ENCODE assay signal across 10 mouse cellular contexts in the genomic region with DNA sequence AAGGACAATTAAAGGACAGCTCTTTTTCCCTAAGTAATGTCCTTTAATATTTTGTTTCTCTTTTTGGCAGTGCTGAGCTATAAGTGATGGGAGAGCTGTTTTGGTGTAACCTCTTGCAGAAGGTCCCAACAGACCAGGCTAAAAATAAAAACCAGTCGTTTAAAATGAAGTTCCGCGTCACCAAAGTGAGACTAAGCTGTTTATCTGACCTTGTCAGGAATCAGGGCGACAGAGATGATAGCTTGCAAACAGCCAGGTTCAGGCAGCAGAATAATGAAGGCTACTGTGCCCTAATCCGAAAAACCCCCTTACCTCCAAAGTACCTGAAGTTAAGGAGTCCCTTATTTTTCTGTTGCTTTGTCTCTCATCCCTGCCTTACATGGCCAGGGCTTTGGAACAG. TPM values are rescaled to one million over a fixed set of nuclear protein-coding genes. Genes with fewer than 3 reads are reported as not detected.
DNase-seq lines count a peak whose midpoint lies in the region; ATAC-seq and TF ChIP-seq lines count a peak whose summit lies in the region.
"Had no signal": no experiment of that assay in that cellular context is flagged by ENCODE, and none has a peak within 500 bp of the region (broad histone marks: within the 10 kb centered on the region; RNA-seq: fewer than 3 reads in every experiment).

No protein-coding gene starts in this region.

- no peak for ATAC-seq in heart, embryonic 11.5 days (replicated peaks; ENCODE audit: insufficient number of reproducible peaks, low FRiP score, low TSS enrichment)
- 0 out of 2 replicates have a peak, but pooled peaks have one; percentile 12 for ATAC-seq in erythroblast, adult 5-6 weeks (replicated peaks; ENCODE audit: low FRiP score, poor library complexity, severe bottlenecking)
- ATAC-seq in liver, embryonic 13.5 days (ENCODE audit: low read depth) = peak; percentile 32

- DNase-seq in heart, adult 9 months (ENCODE audit: low spot score in 2 of 2) = no peak
- peak; percentile 41 for DNase-seq in liver, embryonic 13.5 days
- no peak for DNase-seq in cerebellum, postnatal 25 days
- no peak for DNase-seq in layer of hippocampus, postnatal 36 days
- DNase-seq in lung, postnatal 4 days = no peak
- DNase-seq: cerebellum, adult 11-12 months had no signal

- H3K27me3 ChIP-seq in heart, embryonic 11.5 days (ENCODE audit: control insufficient read depth, insufficient read depth, low read length) = no peaks in the 10 kb centered on the region
- H3K27me3 ChIP-seq in ES-Bruce4 (ENCODE audit: control insufficient read depth, insufficient read depth, low read length, poor library complexity, severe bottlenecking) = no peaks in the 10 kb centered on the region
- no peaks in the 10 kb centered on the region for H3K27me3 ChIP-seq in liver, embryonic 13.5 days

- no peak for TF ChIP-seq CTCF in ES-Bruce4 (IDR thresholded peaks at IDR 0.05; ENCODE audit: low read depth, low read length)

- no peaks in the 10 kb centered on the region for H3K9me3 ChIP-seq in heart, embryonic 11.5 days (replicated peaks; ENCODE audit: control insufficient read depth, low read length)
- H3K9me3 ChIP-seq in ES-Bruce4 (replicated peaks; ENCODE audit: control insufficient read depth, insufficient read depth, low read length, poor library complexity, severe bottlenecking) = no peaks in the 10 kb centered on the region
- H3K9me3 ChIP-seq in liver, embryonic 13.5 days (replicated peaks) = peaks cover 7% of the 10 kb centered on the region; the same call in 1 of the 2 replicates

- peak overlapping the region; percentile 59; the same call in 1 of the 2 replicates for H3K9ac ChIP-seq in heart, embryonic 11.5 days (ENCODE audit: low read depth, low read length)
- H3K9ac ChIP-seq in ES-Bruce4 (ENCODE audit: low read depth, poor library complexity, severe bottlenecking) = 0 out of 2 replicates have a peak overlapping the region, but pooled peaks have one; percentile 5
- peak overlapping the region; percentile 61 for H3K9ac ChIP-seq in liver, embryonic 13.5 days

- H3K27ac ChIP-seq in heart, embryonic 11.5 days (ENCODE audit: low read depth, low read length) = peak overlapping the region; percentile 90
- H3K27ac ChIP-seq in ES-Bruce4 (ENCODE audit: insufficient read depth, low read length) = peak overlapping the region; percentile 59
- peak overlapping the region; percentile 90 for H3K27ac ChIP-seq in liver, embryonic 13.5 days
- H3K27ac ChIP-seq: kidney, postnatal 0 days had no signal

- no peak overlapping the region for H3K4me3 ChIP-seq in heart, embryonic 11.5 days (ENCODE audit: low read depth, low read length)
- H3K4me3 ChIP-seq in ES-Bruce4 (ENCODE audit: low read depth, low read length) = no peak overlapping the region
- H3K4me3 ChIP-seq in liver, embryonic 13.5 days (replicated peaks) = peak overlapping the region; percentile 4; the same call in 1 of the 2 replicates

- H3K4me2 ChIP-seq in heart, embryonic 11.5 days = peak overlapping the region; percentile 37
- H3K4me2 ChIP-seq in liver, embryonic 13.5 days = peak overlapping the region; percentile 52

- 10% methylated on average over 5 of the region's 5 CpGs for WGBS in heart, embryonic 11.5 days (ENCODE audit: insufficient replicate concordance)
- 10% methylated on average over 5 of the region's 5 CpGs for WGBS in liver, embryonic 13.5 days (ENCODE audit: insufficient replicate concordance)

- H3K4me1 ChIP-seq in heart, embryonic 11.5 days (ENCODE audit: control insufficient read depth, insufficient read depth, low read length) = peaks cover 18% of the 10 kb centered on the region
- H3K4me1 ChIP-seq in ES-Bruce4 (ENCODE audit: control insufficient read depth, insufficient read depth, low read length) = peaks cover 6% of the 10 kb centered on the region
- H3K4me1 ChIP-seq in liver, embryonic 13.5 days (replicated peaks) = peaks cover 76% of the 10 kb centered on the region

- no peaks in the 10 kb centered on the region for H3K36me3 ChIP-seq in heart, embryonic 11.5 days (ENCODE audit: control insufficient read depth, insufficient read depth, low read length)
- H3K36me3 ChIP-seq in ES-Bruce4 (ENCODE audit: control insufficient read depth, insufficient read depth, low read length, poor library complexity, severe bottlenecking) = no peaks in the 10 kb centered on the region
- no peaks in the 10 kb centered on the region for H3K36me3 ChIP-seq in liver, embryonic 13.5 days

- no peak for TF ChIP-seq POLR2A in ES-Bruce4 (IDR thresholded peaks at IDR 0.05; ENCODE audit: insufficient read depth, low read length)

- no peak for TF ChIP-seq EP300 in ES-Bruce4 (IDR thresholded peaks at IDR 0.05; ENCODE audit: insufficient read depth, low read depth, low read length)

RNA-seq across cellular contexts. Expression of gene Igsf3, which starts 21.2 kb away (rescaled TPM):
- 28.1 and 31.3 TPM in 2 replicates for polyA plus RNA-seq in heart, embryonic 11.5 days (2014; fragmentation: Nextera tagmentation; extraction: Ambion mirVana)
- 29.1 and 30.5 TPM in 2 replicates for polyA plus RNA-seq in ES-Bruce4 (2011; ENCODE audit: insufficient read depth, insufficient read length, low read depth, missing spikeins)
- 0.84 and 0.96 TPM in 2 replicates for total RNA-seq in erythroblast, adult 5-6 weeks (2015; ENCODE audit: low replicate concordance)
- 1.4 and 2.8 TPM in 2 replicates for total RNA-seq in erythroblast, adult 5-6 weeks (2017; ENCODE audit: low replicate concordance)
- 6.4 and 7.5 TPM in 2 replicates for polyA plus RNA-seq in liver, embryonic 13.5 days (2015; fragmentation: Nextera tagmentation; extraction: Ambion mirVana)
- 10 to 100 TPM; 17.0 to 20.6 TPM for total RNA-seq in layer of hippocampus, postnatal 36 days (2021)

Comparison
In these comparisons a context has a peak if more than half of its experiments do, and no peak if none do; other contexts are left out.
1. H3K9ac ChIP-seq: peak in every context shown above with its lines; median percentile 61 in liver, embryonic 13.5 days; 59 in heart, embryonic 11.5 days; 5 in ES-Bruce4.